Mouse (Mus musculus) ovary, adult 18-20 months (tissue): ENCODE results near the gene Oas1h.
"Not testable (repeated sequence)": the region's sequence is repeated elsewhere in the genome, so short reads cannot be mapped to it uniquely, and the experiment has no call there.

Experiments
- DNase-seq: peaks from one replicate; pipeline ENCODE4 v3.0.0; 2022; ENCODE audit warnings: low spot score, mixed read lengths

The Oas1h gene

DNA sequence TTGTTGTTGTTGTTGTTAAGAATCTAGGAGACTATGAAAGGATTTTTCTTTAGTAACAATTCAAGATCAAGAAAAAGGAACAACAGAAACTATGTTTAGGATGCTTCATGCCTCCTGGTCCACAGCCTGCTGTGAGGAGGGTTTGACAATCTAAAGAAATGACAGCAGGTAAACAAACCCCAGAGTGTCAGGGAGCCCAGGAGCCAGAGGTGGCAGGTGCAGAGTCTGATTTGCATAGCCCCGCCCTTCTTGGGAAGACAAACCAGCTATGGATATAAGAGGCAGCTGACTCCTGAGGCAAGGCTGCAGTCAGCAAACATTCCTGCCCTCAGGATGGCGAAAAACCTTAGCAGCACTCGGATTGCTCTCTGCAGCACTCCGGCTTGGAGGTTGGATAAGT lies at the start of gene Oas1h:
Gene Oas1h (plus strand): TSS at position 301 of the 400 bp plus-strand sequence.
- DNase-seq: no peak

DNA sequence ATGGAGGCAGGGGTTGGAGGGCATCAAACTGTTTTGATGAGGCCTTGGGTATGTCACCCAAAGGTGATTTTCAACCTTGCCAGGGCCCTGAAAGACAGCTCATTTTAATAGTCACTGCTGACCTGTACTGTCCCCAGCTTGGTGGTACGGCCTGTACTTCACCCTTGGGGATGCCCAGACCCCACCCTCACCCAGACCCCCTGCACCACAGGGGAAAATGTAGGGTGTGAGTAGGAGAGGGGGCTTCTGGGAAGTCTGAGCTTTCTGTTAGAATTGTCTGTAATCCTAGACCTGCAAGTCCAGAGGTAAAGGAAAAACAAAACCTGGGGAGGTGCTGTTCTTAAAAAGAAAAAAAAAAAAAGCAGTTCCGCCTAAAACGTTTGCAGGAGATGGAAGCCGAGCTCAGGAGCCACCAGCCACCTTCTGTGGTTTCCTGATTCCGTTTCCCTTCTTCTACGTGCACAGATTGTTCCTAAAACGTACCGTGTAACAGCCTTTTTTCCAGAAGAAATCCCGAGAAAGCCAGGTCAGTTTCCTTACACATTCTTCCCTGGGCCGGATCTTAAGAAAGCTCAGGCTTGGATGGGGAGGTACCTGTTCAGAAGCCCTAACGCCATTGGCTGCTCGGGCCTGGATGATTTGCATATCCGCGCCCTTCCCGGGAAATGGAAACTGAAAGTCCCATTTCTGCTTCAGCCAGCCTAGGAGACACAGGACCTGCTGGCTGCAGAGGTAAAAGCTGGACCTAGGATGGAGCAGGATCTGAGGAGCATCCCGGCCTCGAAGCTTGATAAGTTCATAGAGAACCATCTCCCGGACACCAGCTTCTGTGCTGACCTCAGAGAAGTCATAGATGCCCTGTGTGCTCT lies 49.0 kb upstream of the Oas1h start, which contains the start of gene Oas1c:
Gene Oas1c (minus strand): TSS at position 564 of the 869 bp plus-strand sequence.
- DNase-seq: peak; percentile 78

DNA sequence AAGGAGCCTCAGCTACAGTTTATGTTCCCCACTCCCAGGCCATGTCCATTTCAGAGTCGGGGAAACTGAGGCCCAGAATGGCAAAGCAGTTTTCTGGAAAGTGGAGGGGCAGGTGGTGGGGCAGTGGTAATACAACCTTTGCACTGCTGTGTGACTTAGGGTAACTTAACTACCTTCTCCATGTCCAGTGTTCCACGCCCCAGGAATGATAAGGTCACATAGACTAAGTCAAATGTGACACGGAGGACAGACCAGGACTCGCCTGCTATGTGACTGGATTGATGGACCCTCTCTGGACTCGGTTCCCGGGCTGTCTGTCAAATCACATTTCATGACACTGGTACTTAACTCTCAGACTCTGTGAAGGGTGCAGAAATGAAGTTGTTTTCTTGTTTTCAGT lies 48.2 kb upstream of the Oas1h start:
- DNase-seq: no peak

DNA sequence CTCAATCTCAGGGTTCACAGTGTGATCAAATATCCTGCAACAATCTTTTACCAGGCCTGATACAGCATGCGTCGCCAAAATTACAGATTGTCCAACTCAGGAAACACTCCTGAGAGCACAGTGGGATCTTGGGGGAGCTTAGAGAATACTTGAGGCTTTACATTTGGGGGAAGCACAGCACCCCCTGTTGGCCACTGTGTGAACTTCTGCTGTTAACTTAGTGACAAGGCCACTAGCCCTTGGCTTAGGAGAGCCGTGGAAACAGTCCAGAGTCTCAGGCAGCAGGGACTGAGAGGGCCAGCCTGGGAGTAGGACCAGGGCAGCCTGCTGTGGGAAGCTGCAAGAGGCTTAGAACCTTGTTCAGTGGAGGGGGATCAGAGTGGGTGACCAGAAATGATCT lies 45.3 kb upstream of the Oas1h start:
- DNase-seq: no peak

DNA sequence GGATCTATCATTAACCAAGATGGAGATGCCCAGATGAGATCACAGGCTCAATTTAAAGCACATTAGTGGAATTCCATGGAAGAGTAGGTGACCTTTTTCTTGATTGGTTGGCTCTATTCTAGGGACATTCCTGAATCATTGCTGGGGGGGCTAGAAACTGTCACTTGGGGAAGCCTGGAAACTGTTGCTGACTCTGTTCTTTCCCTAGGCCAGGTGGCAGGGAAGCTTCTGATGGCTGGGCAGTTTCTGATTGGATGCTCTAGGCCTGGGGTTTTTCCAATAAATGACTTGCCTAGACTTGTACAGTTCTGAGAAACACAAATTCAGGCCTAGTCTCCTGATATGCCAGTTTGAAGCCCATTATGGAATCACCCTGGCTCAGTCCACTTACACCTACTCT lies 42.2 kb upstream of the Oas1h start:
- no peak for DNase-seq

DNA sequence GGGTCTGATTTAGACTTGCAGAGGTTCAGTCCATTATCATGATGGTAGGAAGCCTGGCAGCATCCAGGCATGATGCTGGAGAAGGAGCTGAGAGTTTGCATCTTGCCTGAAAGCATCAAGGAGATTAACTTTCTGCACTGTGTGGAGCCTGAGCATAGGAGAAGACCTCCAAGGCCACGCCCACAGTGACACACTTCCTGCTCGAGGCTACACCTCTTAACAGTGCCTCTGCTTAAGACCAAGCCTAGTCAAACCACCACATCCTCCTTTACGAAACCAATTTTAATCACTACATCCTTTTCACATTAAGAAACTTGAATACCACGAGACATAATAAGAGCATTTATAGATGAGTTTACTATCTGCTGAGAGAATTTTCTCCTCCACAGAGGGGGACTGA lies 30.2 kb upstream of the Oas1h start:
- no peak for DNase-seq

DNA sequence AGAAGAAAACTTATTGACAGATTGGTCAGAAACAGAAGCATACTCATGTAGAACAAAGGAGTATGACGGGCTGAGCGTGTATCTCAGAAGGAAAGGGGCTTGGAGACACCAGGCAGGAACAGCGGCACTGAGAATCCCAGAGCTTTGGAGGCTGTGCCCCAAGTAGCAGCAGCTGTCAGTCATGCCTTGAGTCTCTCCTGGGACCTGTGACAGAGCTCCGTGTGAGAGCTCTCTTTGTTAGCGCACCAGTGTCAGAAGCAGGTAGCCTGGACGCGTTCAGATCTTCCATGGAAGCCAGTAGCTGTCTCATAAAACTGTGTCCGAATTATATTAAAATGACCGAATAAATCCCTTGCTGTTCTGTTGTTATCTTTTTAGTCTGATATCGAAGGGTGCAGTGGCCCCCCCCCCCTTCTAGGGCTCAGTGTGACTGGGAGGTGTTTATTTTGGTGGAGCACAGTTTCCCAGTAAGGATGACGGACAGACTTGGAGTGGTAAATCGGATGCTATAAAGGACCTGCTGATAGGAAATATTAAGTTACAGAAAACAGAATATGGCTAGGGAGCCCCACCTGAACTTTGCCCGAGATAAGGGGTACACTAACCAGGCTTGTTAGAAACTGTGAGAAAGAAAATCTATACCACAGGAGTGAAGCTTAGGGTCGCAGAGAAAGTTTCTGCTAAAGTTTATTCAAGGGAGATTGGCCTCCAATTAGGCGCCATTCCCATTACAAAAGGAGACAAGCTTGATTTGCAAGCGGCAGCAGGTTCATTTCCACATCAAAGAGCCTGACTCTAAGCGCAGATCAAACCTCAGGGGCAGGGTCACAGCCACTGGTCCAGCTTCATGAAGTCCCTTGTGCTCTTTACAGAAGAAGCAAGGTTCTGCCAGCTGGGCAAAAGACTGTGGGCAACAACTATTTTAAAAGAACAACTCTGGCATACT lies 27.6 kb upstream of the Oas1h start:
- no peak for DNase-seq

DNA sequence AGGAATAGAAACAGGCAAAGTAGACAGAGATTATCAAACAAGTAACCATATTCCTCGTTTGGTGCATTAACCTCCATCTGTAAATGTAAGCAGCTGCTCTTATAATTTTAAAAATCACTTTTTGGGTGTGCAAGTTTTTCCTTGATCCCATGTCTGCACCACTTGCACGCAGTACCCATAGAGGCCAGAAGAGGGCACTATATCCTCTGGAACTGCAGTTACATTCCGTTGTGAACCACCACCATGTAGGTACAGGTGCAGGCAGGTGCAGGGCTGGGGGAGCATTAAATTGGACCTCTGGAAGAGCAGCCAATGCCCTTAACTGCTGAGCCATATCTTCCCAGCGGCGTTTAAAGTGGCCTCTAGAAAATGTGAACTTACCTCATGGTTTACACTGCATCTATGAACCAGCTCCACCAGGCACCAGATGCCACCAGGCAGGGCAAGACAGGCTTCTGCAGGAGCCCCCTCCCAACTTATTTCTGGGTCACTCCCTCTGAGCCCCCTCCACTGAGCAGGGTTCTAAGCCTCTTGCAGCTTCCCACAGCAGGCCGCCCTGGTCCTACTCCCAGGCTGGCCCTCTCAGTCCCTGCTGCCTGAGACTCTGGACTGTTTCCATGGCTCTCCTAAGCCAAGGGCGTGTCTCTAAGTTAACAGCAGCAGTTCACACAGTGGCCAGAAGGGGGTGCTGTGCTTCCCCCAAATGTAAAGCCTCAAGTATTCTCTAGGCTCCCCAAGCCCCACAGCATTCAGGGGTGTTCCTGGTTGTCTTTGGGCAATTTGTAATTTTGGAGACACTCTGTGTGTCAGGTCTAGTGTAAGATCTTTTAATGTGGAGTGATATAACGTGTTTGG lies 24.3 kb upstream of the Oas1h start:
- DNase-seq: no peak

DNA sequence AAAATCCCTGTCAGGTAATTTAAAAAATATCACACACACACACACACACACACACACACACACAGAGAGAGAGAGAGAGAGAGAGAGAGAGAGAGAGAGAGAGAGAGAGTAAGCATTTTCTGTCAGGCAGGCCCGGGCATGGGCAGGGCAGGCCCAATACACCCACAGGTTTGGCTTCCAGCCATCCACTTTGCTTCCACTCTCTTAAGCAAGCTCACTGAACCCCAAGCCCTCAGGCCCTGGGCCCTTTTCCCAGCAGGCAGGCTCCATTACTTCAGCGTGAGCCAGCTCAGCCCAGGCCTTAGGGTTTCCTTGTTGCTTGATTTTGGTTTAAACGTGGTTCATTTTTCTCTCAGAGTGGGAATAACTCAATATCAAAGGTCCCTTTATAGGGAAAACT lies 16.5 kb upstream of the Oas1h start:
- DNase-seq: no peak

DNA sequence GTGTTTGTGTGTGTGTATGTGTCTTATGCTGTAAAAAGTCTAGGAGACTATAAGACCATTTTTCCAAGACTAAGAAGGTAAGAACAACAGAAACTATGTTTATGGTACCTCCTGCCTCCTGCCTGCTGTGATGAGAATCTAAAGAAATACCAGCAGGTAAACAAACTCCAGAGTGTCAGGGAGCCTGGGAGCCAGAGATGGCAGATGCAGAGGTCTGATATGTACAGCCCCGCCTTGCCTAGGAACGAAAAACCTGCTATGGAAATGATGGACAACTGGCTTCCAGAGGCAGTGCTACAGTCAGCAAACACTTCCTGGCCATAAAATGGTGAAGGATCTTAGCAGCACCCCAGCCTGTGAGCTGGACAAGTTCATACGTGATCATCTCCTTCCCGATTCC lies 14.2 kb upstream of the Oas1h start, which contains the start of gene Oas1f:
Gene Oas1f (plus strand): TSS at position 301 of the 400 bp plus-strand sequence.
- DNase-seq: no peak

DNA sequence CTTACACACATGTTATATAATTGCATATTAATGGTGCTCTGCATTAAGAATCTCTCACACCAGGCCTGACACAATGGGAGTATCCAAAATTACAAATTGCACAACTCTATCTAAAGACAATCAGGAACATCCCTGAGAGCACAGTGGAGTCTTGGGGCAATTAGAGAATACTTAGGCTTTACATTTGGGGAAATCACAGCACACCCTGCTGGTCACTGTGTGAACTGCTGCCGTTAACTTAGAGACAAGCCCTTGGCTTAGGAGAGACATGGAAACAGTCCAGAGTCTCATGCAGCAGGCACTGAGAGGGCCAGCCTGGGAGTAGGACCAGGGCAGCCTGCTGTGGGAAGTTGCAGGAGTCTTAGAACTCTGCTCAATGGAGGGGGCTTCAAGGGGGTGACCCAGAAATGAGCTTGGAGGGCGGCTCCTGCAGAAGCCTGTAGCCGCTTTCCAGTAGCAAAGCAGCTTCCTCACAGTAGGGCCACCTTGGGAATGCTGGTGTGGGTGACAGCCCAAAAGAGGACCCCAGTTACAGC lies 11.6 kb upstream of the Oas1h start:
- no peak for DNase-seq

DNA sequence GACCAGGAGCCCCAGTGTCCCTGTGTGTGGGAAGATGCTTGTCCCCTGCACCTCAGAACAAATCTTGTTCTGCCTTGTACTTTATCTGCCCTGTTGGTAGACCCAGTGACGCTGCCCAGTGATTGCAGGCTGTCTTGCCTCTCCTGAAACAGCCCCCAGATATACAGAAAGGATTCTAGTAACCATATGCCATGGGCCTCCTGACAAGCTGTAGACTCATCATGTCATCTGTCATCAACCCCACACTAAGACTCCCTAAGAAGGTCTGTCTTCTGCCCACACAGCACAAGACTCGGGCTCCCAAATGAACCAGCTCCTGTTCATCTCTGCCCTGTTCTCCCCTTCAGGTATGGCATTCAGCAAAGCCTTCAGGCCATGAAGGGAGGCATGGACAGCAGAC lies 2.0 kb upstream of the Oas1h start:
- DNase-seq: no peak

DNA sequence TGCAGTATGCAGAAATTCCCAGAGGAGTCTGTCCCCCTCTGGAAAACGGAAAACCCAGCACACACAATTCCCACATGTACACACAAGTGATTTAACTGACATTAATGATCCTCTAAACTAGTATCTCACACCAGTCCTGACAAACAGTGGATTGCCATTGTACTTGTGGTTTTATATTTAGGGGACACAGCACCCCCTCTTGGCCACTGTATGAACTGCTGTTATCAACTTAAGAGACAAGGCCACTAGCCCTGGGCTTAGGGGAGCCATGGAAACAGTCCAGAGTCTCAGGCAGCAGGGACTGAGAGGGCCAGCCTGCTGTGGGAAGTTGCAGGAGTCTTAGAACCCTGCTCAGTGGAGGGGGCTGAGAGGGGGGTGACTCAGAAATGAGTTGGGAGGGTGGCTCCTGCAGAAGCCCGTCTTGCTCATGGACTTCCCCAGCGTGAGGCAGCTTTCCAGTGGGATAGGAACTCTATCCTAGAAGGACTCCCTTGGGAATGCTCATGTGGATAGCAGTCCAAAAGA lies 4.2 kb downstream of the Oas1h start:
- no peak for DNase-seq

DNA sequence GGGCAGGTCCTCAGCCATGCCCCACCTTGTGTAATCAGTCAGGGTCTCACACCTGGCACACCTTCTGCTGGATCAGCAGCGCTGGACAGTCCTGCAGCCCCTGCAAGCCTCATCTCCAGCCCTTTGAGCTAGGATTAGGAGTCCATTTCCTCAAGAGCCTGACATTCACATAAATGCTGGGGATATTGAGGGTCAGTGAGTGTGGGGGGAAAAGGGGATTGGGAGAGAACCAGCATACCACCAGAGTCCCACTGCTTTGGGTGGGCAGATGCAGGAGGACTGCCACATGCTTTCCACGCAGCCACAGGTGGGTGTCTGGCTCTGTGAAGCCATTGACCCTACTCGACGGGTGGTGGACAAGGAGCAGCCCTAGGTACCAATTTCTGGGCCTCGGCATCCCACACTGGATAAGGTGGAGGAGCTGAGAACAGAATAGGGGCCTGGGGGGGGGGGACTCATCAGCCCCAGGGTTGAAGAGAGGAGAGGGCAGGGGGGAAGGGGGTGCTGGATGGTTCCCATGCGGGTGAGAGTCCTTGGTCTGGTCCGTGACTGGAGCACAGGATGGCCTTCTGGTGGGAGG lies 8.3 kb downstream of the Oas1h start:
- no peak for DNase-seq

DNA sequence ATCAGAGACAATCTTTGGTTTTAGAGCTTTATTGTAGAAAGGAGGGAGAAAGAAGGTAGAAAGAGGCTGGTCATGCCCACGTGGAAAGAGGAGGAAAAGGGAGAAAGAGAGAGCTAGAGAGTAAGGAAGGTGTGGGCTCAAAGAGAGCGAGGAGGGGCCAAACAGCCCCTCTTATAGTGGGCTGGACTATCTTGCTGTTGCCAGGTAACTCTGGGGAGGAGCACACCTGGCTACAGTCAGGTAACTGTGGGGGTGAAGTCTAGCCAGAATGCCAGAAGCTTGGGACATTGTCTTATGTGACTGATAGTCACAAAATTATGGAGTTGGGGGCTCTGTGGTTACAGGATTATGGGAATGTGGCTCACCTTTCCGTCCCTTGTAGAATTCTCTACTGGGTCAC lies 8.9 kb downstream of the Oas1h start:
- no peak for DNase-seq

DNA sequence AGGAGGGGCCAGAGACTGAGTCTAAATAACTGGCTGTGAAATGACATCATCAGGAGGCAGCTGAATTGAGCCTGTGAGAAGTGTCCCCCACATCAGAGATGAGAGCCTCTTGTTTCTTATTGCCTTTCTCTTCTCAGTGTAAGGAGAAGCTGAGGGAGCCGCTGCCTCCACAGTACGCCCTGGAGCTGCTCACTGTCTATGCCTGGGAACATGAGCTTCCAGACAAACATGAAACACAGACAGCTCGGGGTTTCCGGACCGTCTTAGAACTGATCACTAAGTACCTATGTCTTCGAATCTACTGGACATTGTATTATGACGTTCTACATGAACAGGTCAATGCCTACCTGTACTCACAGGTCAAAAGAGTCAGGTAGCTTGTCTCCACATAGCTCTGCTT lies 9.6 kb downstream of the Oas1h start:
- no peak for DNase-seq

DNA sequence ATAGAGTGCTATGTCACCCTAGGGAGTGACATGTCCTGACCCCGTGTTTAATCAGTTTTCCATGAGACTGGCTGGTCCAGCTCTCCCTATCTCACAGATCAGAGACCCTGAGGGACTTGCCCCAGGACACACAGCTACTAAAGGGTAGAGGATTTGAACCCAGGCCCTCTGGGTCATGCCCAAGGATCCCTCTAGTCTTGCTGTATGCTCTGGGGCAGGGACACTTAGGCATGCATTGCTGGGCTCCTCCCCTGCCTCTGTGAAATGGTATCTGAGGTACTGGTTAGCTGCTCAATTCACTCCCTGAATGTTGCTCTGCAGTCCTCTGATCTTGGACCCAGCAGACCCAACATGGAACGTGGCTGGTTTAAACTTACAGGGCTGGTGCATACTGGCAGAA lies 10.2 kb downstream of the Oas1h start:
- DNase-seq: no peak

DNA sequence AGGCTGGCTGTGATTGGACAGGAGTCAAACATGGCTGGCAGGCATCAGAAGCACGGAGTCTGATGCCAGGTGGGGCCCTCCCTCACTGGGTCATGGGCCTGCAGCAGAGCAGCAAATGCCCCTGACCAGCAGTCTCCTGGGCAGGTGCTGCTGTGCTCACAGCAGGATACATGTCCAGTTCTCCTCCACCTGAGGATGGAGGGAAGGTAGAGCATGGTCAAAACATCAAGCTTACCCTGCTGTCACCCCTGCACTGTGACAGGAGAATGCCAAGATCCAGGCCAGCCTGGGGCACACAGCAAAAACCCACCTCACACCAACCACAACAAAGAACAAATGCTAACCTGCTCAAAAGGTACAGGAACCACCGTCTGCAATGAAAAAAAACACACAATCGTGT lies 15.6 kb downstream of the Oas1h start:
- not testable (repeated sequence) for DNase-seq

DNA sequence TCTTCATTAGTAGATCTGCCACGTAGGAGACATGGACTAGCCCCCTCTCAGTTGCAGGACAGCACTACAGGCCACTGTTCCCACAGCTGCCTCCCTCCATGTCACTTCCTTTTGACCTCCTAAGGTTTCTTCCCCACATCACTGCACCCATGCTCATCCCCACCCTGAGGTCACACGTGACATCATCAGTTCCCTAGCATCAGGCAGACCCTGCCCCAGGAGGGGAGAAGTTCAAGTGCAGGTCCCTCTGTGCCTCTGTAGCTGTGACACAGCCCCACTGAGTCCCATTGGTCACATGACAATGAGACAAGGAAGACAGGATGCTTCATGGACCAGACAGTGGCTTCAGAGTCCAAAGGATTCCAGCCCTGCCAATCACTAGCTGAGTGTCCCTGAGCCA lies 16.2 kb downstream of the Oas1h start:
- DNase-seq: not testable (repeated sequence)

DNA sequence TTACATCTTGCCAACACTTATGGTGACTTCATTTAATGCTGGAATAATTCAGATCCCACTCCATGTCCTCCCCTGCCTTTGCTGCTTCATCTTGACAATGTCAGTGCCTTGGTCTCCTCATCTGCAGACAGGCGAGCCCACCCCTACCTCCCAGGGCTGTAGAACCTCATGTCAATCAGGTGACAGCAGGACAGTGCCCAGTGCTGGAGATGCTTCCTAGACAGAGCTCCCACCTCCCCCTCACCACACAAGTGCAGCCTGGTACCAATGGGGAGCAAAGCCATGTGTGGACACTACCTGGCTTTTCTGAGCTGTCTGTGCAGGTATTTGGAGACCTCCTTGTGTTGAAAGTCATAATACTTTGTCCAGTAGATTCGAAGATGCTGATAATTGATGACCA lies 17.6 kb downstream of the Oas1h start:
- DNase-seq: not testable (repeated sequence)

DNA sequence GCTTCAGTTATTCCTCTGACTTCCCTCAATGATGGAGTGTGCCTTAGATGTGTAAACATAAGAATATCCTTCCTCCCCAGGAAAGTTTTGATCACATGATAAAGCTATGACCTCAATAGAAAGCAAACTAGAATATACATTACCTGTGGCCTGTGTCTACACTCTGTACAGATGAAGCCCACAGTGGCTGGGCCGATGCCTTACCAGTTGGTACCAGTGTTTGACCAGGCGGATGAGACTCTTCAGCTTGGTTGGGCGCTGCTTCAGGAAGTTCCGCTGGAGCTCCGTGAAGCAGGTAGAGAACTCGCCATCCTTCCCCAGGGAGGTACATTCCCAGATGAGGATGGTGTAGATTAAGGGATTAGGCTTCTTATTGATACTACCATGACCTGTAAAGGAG lies 20.5 kb downstream of the Oas1h start:
- not testable (repeated sequence) for DNase-seq
